Mouse (Mus musculus) lung, adult 2 months (tissue): ENCODE results near the gene Ercc8. TPM values are rescaled to one million over a fixed set of nuclear protein-coding genes. Genes with fewer than 3 reads are reported as not detected.

Experiments used
- DNase-seq: peaks from one replicate; pipeline ENCODE4 v3.0.0; 2022
- H3K4me1 ChIP-seq: fragments of 200-500 bp; 2 replicates; pipeline ENCODE4 v1.6.1; 2011; ENCODE audit warnings: low read length; ENCODE audit not compliant: control insufficient read depth, insufficient read depth
- H3K4me3 ChIP-seq: fragments of 200-500 bp; replicated peaks from 2 replicates; pipeline ENCODE3; 2011; ENCODE audit warnings: low read depth, mild to moderate bottlenecking, control low read depth, low read length; ENCODE audit errors: extremely low read depth
- CTCF ChIP-seq: fragments of 200-500 bp; IDR thresholded peaks from 2 replicates; pipeline ENCODE4 v1.5.1; 2011; ENCODE audit warnings: mild to moderate bottlenecking, low read length, control low read depth; ENCODE audit not compliant: insufficient read depth
- POLR2A ChIP-seq: fragments of 200-500 bp; IDR thresholded peaks from 2 replicates; pipeline ENCODE4 v1.6.1; 2011; ENCODE audit warnings: low read depth, mild to moderate bottlenecking, control low read depth, low read length, borderline replicate concordance; ENCODE audit errors: extremely low read depth
- WGBS: fragments of 180-500 bp; shearing (Covaris S2); methylation state at CpG from one replicate; pipeline ENCODE4 v1.1.7; 2018; 5-methylcytosine and 5-hydroxymethylcytosine counted together
- polyA plus RNA-seq: library from polyadenylated mRNA; depleted of rRNA; stranded (reverse); fragments of >200 nt; gene quantifications from 2 replicates; pipeline ENCODE4 v1.2.3, GENCODE M21; 2012; rRNA removed

Ercc8 gene
- polyA plus RNA-seq, 1 experiment = 8.6 TPM

GRCm38 (mm10) chr13:108241715-108242114 lies 83.2 kb downstream of the Ercc8 start:
- Histone ChIP-seq H3K4me1 (peaks cover 2% of the 10 kb centered on the region; the same call in 1 of the 2 replicates), H3K4me3 (no peak overlapping the region)
- DNase-seq = no peak
- no peak for TF ChIP-seq POLR2A
- no peak for TF ChIP-seq CTCF
- 78% methylated on average over 5 of the region's 5 CpGs for WGBS

Other genes with a start within 250 kb of the Ercc8 start
- gene Smim15, start 114.3 kb upstream of the Ercc8 start, polyA plus RNA-seq = 6.6 and 11.4 TPM in 2 replicates
- 3.6 and 7.1 TPM in 2 replicates for gene Ndufaf2, start 108 bp upstream of the Ercc8 start, polyA plus RNA-seq
- 1.1 and 4.8 TPM in 2 replicates for gene Elovl7, start 55.7 kb downstream of the Ercc8 start, polyA plus RNA-seq
- 0.19 and 0.37 TPM in 2 replicates for gene Depdc1b, start 157.6 kb downstream of the Ercc8 start, polyA plus RNA-seq